Mouse (Mus musculus): ENCODE data around the gene Klhl2. TPM values are rescaled to one million over a fixed set of nuclear protein-coding genes. Genes with fewer than 3 reads are reported as not detected.

Klhl2 gene
- 10 to 100 TPM; 12.1 to 12.6 TPM for total RNA-seq (2021)

GRCm38 (mm10) chr8:64849897-64850541, at the start of gene Klhl2:
Klhl2 (minus strand) TSS chr8:64850017.
- DNase-seq: peak; percentile 77

- DNase-seq: no peak
Observed at GRCm38 (mm10) chr8:64898710-64899109, 48.9 kb upstream of the Klhl2 start.

GRCm38 (mm10) chr8:64896731-64897130, 46.9 kb upstream of the Klhl2 start:
- DNase-seq: no peak

DNA sequence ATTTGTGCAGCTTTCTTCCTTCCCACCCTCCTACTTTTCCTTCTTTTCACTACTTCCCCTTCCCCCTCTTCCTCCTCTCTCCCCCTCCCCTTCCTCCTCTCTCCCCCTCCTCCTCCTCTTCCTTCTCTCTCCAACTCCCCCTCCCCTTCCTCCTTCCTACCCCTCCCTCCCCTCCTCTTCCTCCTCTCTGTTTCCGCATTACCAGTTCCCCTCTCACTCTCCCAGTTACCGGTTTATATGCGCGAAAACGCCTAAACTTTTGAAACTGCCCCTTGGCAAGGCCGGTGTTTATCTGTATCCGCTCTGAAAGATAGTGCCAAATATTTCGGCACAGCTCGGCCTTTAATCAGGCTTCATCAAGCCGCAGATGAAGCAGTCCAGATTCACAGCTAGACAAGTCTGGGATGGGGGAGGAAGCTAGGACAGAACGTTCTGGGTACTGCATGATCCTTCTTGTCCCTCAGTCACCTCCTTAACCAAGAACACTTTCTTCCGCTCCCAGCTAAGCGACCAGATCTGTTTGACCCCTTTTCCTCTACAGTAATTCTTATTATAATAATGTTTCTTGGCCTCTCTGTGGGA, 30.9 kb upstream of the Klhl2 start:
- no peak for DNase-seq

DNA sequence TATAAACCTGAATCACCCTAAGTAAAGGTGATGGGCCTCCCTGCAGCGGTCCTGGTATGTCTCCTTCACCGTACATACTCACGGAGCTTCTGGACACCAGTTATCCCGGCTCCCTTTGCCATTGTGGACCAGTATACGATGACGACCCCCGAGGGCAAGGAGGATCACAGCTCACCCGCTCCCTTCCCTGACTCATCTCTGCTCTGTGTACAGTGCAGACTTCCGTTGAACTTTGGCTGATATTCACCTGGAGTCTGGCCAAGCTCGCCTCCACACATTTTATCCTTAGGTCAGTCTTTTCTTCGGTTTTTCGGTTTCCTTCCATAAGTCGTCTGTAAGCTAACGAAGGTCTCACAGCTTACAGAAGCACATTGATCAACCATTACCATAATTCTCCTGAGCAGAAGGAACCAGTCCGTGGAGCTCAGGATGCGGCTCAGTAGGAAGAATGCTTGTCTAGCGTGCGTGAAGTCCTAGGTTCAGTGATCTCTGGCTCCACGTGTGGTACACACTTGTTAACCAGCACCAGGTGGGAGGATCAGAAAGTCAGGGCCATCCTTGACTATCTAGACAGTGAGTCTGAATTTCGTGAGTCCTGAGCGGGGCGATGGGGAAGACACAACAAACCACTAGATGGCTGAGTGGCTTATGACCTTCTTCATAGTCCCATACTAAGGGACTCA, 28.0 kb upstream of the Klhl2 start:
- peak; percentile 47 for DNase-seq

DNA sequence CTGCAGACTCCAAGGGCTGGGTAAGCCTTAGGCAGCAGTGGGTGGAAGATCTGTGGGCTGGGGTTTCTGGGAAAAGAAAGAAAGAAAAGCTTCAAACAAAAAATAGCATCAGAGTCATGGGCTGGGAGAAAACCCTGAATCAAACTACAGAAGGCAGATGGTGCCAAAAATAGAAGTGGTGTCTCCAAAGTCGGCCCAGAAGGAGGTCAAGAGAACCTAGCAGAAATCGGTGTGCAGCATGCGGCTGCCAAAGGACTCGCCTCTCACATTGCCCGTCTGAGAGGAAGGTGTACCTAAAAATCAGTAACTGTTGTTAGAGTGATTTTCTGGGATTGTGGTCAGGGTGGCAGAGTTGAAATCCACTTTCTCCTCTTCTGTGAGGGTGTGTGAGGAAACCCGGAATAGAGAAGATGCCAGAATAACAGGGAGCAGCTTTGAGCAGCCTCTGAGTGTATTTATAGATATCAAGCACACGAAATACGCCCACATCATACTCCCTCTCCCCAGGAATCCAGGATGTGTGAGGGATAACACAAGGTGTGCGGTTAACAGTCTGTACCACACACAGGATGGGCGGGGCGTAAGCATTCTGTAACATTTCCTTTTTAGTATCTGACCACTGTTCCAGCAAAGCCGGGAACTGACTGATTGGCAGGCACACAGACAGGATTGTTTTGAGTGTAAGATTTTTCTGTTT, 21.8 kb upstream of the Klhl2 start:
- no peak for DNase-seq

- DNase-seq: no peak
Observed at GRCm38 (mm10) chr8:64870218-64870617, 20.4 kb upstream of the Klhl2 start.

DNA sequence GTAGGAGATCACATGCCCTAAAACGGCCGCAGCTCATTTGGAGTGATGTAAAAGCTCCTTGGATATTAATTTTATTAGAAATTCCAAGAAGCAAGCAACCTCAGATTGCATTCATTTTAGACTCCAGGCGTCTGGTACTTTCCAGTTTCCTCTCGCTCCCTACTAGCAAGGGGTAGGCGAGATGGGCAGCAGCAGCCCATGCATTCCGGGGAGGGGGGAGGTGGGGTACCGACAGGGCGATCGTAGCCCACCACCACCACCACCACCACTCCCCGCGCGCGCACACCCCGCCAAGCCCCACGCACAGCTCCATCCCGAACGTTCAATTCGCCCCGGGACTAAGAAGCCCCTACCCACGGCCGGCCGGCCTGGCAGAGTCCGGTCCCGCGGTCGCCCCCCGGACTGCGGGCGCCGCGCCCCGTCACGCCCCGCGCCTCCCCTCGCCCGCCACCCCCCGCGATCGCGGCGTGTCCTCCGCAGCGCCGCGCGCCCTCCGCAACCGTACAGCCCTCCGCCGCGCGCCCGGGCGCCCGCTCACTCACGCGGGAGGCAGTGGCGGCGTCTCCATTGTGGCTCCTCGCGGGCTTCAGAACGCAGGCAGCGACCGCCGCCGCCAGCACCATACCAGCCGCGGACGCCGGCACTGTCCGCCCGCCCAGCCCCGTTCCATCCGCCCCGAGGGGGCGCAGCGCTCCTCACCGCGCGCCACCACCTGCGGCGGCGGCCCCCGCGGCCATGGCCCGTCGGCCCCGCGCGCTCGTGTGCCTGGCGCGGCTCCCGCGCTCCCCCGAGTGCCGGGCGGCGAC, 523 bp downstream of the Klhl2 start:
- DNase-seq: peak; percentile 58

GRCm38 (mm10) chr8:64848245-64848785, 1.5 kb downstream of the Klhl2 start:
- no peak for DNase-seq

DNA sequence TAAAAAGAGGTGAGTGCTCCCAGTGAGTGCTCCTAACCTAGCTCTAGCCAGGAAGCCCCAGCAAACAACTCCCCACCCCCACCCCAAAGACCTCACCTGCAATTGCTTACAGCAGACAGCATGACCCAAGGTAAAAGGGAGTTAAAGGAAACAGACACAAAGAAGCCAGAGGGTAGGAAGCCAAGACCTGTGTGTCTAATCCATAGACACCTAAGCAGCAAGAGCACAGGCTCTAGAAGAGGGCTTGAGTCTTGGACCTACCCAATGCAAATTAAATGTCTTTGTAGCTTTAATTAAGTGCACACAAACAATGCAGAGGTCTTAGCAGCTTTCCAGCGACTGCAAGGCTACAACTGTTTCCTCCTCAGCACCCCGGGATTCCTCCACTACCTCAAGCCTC, 2.2 kb downstream of the Klhl2 start:
- no peak for DNase-seq

DNA sequence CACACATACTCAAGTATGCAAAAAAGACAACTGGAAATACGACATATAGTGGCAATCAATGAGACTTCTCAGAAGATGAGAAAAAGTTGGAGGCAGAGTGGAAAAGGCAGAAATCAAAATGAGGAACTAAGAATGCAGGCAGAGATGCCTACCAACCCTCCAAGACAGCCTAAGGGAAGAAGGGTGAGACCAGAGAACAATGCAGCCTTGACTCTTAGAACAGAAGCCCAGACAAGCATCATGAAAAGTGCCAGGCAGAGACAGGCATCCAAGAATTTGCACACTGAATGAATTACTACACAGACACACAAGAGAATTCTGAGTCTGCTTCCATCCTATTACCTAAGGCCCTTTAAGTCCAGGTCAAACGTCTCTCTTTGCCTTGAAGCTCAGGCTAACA, 2.6 kb downstream of the Klhl2 start:
- no peak for DNase-seq

DNA sequence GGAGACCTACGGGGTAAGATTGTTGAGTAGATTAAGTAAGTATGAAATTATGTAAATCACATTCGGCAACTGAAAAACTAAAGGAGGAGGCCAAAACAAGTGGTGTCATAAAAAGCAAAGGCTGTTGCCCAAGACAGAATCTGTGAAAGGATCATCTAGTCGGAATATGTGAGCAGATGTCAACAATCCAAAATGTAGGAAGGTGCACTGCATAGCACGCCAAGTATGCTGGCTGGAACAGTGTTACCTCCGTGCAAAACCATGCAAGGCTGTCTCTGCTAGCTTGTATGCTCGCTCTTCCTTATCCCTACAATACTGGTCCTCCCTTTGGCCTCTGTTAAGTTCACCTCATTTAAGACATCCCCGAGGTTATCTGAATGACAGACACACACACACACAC, 4.5 kb downstream of the Klhl2 start:
- DNase-seq: no peak

- DNase-seq: no peak
Observed at GRCm38 (mm10) chr8:64844043-64844481, 5.8 kb downstream of the Klhl2 start.

DNA sequence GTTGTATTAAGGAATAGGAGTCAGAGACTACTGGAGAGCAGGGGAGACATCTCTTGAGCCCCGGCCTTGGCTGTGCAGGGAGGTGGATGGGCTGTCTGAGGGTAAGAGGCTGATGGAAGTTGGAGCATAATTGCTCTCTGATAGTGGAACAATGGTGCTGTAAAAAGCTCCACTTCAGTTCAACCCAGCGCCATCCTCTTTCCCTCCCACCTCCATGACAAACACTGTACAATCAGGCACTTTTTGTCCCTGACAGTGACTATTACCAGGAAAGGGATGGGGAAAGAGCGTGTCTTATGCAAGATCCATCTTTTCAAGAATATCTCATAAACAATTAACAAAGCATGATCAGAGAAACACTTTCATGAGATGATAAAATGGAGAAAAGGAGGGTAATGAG, 6.6 kb downstream of the Klhl2 start:
- no peak for DNase-seq

DNA sequence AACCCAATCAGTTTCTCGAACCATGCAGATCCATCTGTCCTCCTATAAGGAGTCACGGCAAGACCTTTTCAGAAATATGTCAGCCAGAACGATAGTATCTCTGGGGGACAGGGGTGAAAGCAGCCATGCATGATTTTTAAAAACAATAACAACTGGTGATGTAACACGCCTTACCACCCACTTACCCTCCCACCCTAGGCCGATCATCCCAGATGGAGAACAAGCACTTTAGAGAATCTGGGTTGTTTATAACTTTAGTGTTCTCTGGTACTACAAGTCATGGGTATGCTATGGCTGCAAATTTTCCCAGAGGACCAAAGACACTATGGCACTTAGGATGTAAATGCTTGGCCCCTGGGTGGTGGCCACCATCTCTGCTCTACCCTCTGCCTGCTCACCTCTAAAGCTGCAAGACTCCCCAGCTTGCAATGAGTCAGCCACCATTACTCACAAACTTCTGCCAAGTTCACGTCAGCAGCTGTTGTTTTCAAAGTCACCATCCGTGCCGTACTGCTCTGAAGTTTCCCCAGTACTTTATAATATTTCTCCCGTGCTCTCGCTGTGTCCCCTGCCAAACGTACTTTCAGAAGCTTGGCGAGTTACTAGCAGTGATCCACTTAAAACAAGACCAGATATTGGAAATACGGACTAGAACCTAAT, 7.9 kb downstream of the Klhl2 start:
- peak; percentile 33 for DNase-seq

GRCm38 (mm10) chr8:64839628-64840027, 10.2 kb downstream of the Klhl2 start:
- DNase-seq: no peak

DNA sequence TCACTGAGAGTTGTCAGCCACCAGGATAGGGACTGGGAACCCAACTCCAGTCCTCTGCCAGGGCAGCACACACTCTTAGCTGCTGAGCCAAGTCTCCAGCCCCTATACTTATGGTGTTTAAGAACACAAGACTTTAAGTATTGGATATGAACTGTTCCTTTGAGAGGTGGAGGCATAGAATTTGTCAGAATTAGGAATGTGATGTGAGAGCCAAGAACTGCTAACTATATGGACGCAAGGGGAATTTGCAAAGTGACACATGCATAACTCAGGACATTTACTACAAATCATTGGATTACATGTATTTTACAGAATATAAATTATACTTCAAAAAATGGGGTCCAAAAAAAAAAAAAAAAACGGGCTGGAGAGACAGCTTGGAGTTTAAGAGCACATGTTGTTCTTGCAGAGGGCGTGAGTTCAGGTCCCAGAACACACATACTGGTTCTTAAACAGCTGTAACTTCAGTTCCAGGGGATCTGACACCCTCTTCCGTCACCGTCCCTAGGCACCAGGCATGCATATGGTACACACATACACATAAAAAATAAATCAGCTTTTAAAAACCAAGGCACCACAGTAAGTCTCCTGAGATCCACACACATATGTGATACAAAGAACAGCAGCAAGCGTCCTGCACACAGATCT, 14.2 kb downstream of the Klhl2 start:
- no peak for DNase-seq

DNA sequence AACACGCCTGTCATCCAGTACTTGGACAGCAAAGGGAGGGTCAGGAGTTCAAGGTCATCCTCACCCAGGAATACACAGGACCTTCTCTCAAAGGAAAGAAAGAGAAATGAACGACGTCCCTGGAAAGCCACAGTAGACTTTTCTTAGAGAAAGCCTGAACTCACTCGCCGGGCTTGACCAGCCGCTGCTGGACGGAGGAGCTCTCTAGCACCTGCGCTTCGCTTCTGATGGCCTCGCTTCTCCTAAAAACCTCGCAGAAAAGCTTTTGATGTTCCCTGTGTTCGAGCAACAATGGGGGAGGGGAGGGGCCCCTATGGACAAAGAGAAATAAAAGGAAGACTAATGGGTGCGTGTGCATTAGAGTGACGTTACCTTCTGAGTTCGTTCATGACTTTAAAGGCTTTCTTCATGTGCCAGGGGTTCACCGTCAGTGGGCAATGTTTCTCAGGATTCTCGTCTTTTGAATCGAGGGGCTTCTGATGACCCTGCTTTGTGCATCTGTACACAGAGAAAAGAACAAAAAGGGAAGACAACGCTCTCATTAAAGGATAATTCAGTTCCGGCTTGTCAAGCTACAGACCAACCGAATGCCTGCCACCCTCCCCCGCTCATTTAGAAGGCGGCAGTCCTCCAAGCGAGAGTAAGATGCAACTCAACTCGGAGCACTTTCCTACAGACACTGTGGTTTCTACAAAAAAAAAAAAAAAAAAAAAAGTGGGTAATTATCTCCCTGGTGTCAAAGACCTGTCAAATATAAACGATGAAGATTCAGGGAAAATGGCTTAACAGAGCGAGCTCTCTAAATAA, 15.5 kb downstream of the Klhl2 start:
- DNase-seq: no peak

- DNase-seq: no peak
Observed at GRCm38 (mm10) chr8:64832581-64833135, 17.2 kb downstream of the Klhl2 start.

- no peak for DNase-seq
Observed at GRCm38 (mm10) chr8:64831656-64832055, 18.2 kb downstream of the Klhl2 start.
